Mouse (Mus musculus) kidney, adult 2 months (tissue): Measurements from ENCODE around the gene Mgp. TPM values are rescaled to one million over a fixed set of nuclear protein-coding genes. Genes with fewer than 3 reads are reported as not detected.

Experiments used
- DNase-seq: peaks from one replicate; pipeline ENCODE4 v3.0.0; 2021
- H3K27ac ChIP-seq: fragments of 200-500 bp; 2 replicates; pipeline ENCODE4 v1.5.1; 2012; ENCODE audit warnings: low read depth, low read length, control low read depth, inconsistent platforms; ENCODE audit not compliant: insufficient read depth
- H3K27me3 ChIP-seq: fragments of 200-500 bp; replicated peaks from 2 replicates; pipeline ENCODE4 v1.6.1; 2012; ENCODE audit warnings: mild to moderate bottlenecking, moderate library complexity, low read length, inconsistent platforms; ENCODE audit not compliant: control insufficient read depth, insufficient read depth
- H3K36me3 ChIP-seq: fragments of 200-500 bp; 2 replicates; pipeline ENCODE4 v1.6.1; 2012; ENCODE audit warnings: mild to moderate bottlenecking, moderate library complexity, low read length, inconsistent platforms; ENCODE audit not compliant: control insufficient read depth, insufficient read depth
- H3K4me1 ChIP-seq: fragments of 200-500 bp; 2 replicates; pipeline ENCODE4 v1.6.1; 2011; ENCODE audit warnings: low read length; ENCODE audit not compliant: control insufficient read depth, insufficient read depth
- H3K4me3 ChIP-seq: fragments of 200-500 bp; 2 replicates; pipeline ENCODE4 v1.5.1; 2011; ENCODE audit warnings: mild to moderate bottlenecking, low read depth, low read length, control low read depth; ENCODE audit not compliant: insufficient read depth
- CTCF ChIP-seq: fragments of 200-500 bp; conservative IDR thresholded peaks from 2 replicates; pipeline ENCODE4 v1.5.1; 2011; ENCODE audit warnings: low read depth, mild to moderate bottlenecking, control low read depth, low read length, moderate library complexity, mixed read lengths; ENCODE audit not compliant: insufficient read depth, insufficient read length
- POLR2A ChIP-seq: fragments of 200-500 bp; IDR thresholded peaks from one replicate; pipeline ENCODE4 v1.6.1; 2011; ENCODE audit warnings: low read depth, low read length, control low read depth
- WGBS: fragments of 180-500 bp; shearing (Covaris S2); methylation state at CpG from one replicate; pipeline ENCODE4 v1.1.7; 2018; 5-methylcytosine and 5-hydroxymethylcytosine counted together
- polyA plus RNA-seq: library from polyadenylated mRNA; depleted of rRNA; stranded (reverse); fragments of >200 nt; gene quantifications from 2 replicates; pipeline ENCODE4 v1.2.3, GENCODE M21; 2012; rRNA removed

Gene Mgp
- polyA plus RNA-seq, 1 experiment, result 725 TPM

GRCm38 (mm10) chr6:136827516-136827880, 48.1 kb downstream of the Mgp start, which contains the start of gene BC049715:
TSS of gene BC049715 (plus strand) at chr6:136827626.
- under 1% methylated on average over 34 of the region's 34 CpGs for WGBS
- no peak for TF ChIP-seq POLR2A
- TF ChIP-seq CTCF, result no peak
- peaks cover 5% of the 10 kb centered on the region; the same call in 1 of the 2 replicates for H3K36me3 ChIP-seq
- H3K27ac ChIP-seq, result peak within 1 kb of the TSS; percentile 91
- H3K27me3 ChIP-seq, result no peaks in the 10 kb centered on the region
- H3K4me3 ChIP-seq, result peak within 1 kb of the TSS; percentile 85
- peak; percentile 67 for DNase-seq
- peaks cover 4% of the 10 kb centered on the region for H3K4me1 ChIP-seq

- TF ChIP-seq CTCF (no peak), POLR2A (no peak)
- Histone ChIP-seq H3K36me3 (peaks cover 5% of the 10 kb centered on the region; the same call in 1 of the 2 replicates), H3K4me3 (peak overlapping the region; percentile 85), H3K27me3 (no peaks in the 10 kb centered on the region), H3K4me1 (peaks cover 4% of the 10 kb centered on the region), H3K27ac (peak overlapping the region; percentile 91)
- 7% methylated on average over 7 of the region's 7 CpGs for WGBS
- DNase-seq, result no peak
These were observed 48.5 kb downstream of the Mgp start for GRCm38 (mm10) chr6:136827116-136827515.

GRCm38 (mm10) chr6:136824987-136825386, 50.6 kb downstream of the Mgp start:
- TF ChIP-seq POLR2A (no peak), CTCF (no peak)
- Histone ChIP-seq H3K4me3 (no peak overlapping the region), H3K27ac (no peak overlapping the region), H3K36me3 (peaks cover 5% of the 10 kb centered on the region; the same call in 1 of the 2 replicates), H3K4me1 (peaks cover 4% of the 10 kb centered on the region), H3K27me3 (no peaks in the 10 kb centered on the region)
- no peak for DNase-seq
- 84% methylated on average over 8 of the region's 8 CpGs for WGBS

Other genes with a start within 250 kb of the Mgp start
- 16.7 and 22.8 TPM in 2 replicates for gene Plbd1, start 213.9 kb downstream of the Mgp start, polyA plus RNA-seq
- gene Gucy2c, start 94.1 kb downstream of the Mgp start, polyA plus RNA-seq, result 0.01 and 0.02 TPM in 2 replicates
- gene Hist4h4, start 71.4 kb downstream of the Mgp start, polyA plus RNA-seq, result 0.74 and 1.1 TPM in 2 replicates
- 262 and 431 TPM in 2 replicates for gene H2afj, start 67.6 kb downstream of the Mgp start, polyA plus RNA-seq
- 0.99 and 1.3 TPM in 2 replicates for gene BC049715, start 48.2 kb downstream of the Mgp start, polyA plus RNA-seq
- 28.3 and 28.6 TPM in 2 replicates for gene Wbp11, start 47.6 kb downstream of the Mgp start, polyA plus RNA-seq
- 0.59 and 0.81 TPM in 2 replicates for gene Smco3, start 40.4 kb downstream of the Mgp start, polyA plus RNA-seq
- gene Art4, start 18.1 kb downstream of the Mgp start, polyA plus RNA-seq, result 4.9 TPM in 2 replicates
- gene Erp27, start 46.4 kb upstream of the Mgp start, polyA plus RNA-seq, result 0.15 TPM in 1 of 2 replicates, not detected in the other
- 0.58 and 0.64 TPM in 2 replicates for gene Pde6h, start 48.0 kb upstream of the Mgp start, polyA plus RNA-seq
- 49.0 and 77.4 TPM in 2 replicates for gene Arhgdib, start 66.1 kb upstream of the Mgp start, polyA plus RNA-seq